Comparison of ENCODE assay signal across 7 mouse cellular contexts in the genomic region with DNA sequence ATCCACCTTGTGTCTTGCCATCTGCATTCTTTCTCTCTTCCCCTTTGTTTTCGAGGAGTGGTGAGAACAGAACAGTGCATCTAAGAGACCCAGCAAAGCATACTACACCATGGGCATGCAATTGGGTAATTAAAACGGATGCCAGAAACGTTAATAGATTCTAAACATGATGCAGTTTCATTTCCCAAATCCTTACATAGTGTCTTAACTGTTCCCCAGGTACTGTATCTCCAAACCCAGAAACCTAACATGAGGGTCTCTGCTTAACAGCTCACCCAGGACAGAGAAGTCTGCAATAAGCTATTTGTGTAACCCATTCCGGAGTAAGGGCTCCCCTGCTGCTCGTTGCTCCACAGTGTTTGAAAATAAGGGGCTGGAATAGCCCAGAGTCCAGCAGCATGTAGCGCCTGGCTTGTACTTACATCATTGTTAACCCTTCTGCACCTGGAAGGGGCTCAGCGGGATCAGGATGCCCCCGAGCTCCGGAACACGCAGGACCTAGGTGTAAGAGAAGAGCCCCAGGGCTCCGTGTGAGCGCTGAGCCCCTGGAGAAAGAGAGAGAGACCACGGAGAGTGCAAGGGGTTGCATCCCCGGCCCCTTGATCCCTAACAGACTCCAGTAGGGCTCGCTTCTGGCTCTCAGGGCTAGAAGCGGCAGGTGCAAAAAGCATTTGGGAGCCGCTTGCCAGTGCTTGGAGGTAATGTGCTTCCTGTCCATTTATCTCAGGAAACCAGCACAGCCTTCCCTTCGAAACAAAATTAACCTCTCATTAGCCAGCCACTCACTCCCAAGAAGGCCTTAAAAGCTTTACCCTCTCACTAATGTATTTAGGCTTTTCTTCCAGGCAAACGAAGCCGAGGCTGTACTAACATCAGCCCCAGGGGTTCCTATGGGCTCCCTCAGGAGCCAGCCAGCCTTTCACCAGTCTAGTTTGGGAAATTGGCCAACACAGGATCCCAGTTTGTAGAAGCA. TPM values are rescaled to one million over a fixed set of nuclear protein-coding genes. Genes with fewer than 3 reads are reported as not detected.
A peak's percentile ranks its signal among the peaks of the same experiment; 100 is the strongest.
DNase-seq lines count a peak whose midpoint lies in the region; ATAC-seq and TF ChIP-seq lines count a peak whose summit lies in the region.

No protein-coding gene starts in this region.

- H3K4me3 ChIP-seq in testis, adult 2 months (ENCODE audit: control insufficient read depth, low read depth, low read length) = peak overlapping the region; percentile 75
- H3K4me3 ChIP-seq in forebrain, embryonic 12.5 days (replicated peaks) = peak overlapping the region; percentile 62
- peak overlapping the region; percentile 79 for H3K4me3 ChIP-seq in hindbrain, embryonic 10.5 days
- peak overlapping the region; percentile 64 for H3K4me3 ChIP-seq in midbrain, embryonic 11.5 days (ENCODE audit: low read depth, low read length)

- peak overlapping the region; percentile 77 for H3K4me2 ChIP-seq in forebrain, embryonic 12.5 days
- H3K4me2 ChIP-seq in midbrain, embryonic 11.5 days = peak overlapping the region; percentile 74

- peak overlapping the region; percentile 83 for H3K9ac ChIP-seq in forebrain, embryonic 12.5 days
- peak overlapping the region; percentile 90 for H3K9ac ChIP-seq in midbrain, embryonic 11.5 days (ENCODE audit: low read length)

- H3K27me3 ChIP-seq in testis, adult 2 months (ENCODE audit: control insufficient read depth, insufficient read depth, low read length) = peaks cover 4% of the 10 kb centered on the region
- H3K27me3 ChIP-seq in forebrain, embryonic 12.5 days = no peaks in the 10 kb centered on the region
- H3K27me3 ChIP-seq in hindbrain, embryonic 10.5 days (ENCODE audit: insufficient read depth, poor library complexity, severe bottlenecking) = peaks cover 8% of the 10 kb centered on the region; the same call in 1 of the 2 replicates
- no peaks in the 10 kb centered on the region; the same call in 1 of the 2 replicates for H3K27me3 ChIP-seq in midbrain, embryonic 11.5 days (ENCODE audit: control insufficient read depth, insufficient read depth, low read length)

- no peak for TF ChIP-seq POLR2A in testis, adult 2 months (IDR thresholded peaks at IDR 0.05; ENCODE audit: control insufficient read depth, low read depth, low read length)

- H3K36me3 ChIP-seq in testis, adult 2 months (ENCODE audit: control insufficient read depth, insufficient read depth, low read length) = no peaks in the 10 kb centered on the region
- no peaks in the 10 kb centered on the region for H3K36me3 ChIP-seq in forebrain, embryonic 12.5 days (replicated peaks)
- H3K36me3 ChIP-seq in hindbrain, embryonic 10.5 days = no peaks in the 10 kb centered on the region
- H3K36me3 ChIP-seq in midbrain, embryonic 11.5 days (ENCODE audit: control insufficient read depth, insufficient read depth, low read length) = no peaks in the 10 kb centered on the region

- ATAC-seq in forebrain, embryonic 12.5 days (ENCODE audit: low FRiP score) = no peak
- no peak for ATAC-seq in midbrain, embryonic 11.5 days (ENCODE audit: low FRiP score)

- H3K4me1 ChIP-seq in testis, adult 2 months (ENCODE audit: control insufficient read depth, insufficient read depth, low read length) = peaks cover 20% of the 10 kb centered on the region
- H3K4me1 ChIP-seq in forebrain, embryonic 12.5 days = peaks cover 42% of the 10 kb centered on the region
- peaks cover 43% of the 10 kb centered on the region for H3K4me1 ChIP-seq in hindbrain, embryonic 10.5 days (replicated peaks)
- H3K4me1 ChIP-seq in midbrain, embryonic 11.5 days (ENCODE audit: control insufficient read depth, insufficient read depth, low read length) = peaks cover 16% of the 10 kb centered on the region

- 2% methylated on average over 20 of the region's 20 CpGs for WGBS in forebrain, embryonic 12.5 days
- under 1% methylated on average over 20 of the region's 20 CpGs for WGBS in hindbrain, embryonic 10.5 days
- under 1% methylated on average over 20 of the region's 20 CpGs for WGBS in midbrain, embryonic 11.5 days

- TF ChIP-seq CTCF in testis, adult 2 months (IDR thresholded peaks at IDR 0.05; ENCODE audit: control insufficient read depth, insufficient read depth, insufficient replicate concordance, low read depth, low read length) = no peak

- no peak overlapping the region for H3K27ac ChIP-seq in testis, adult 2 months (ENCODE audit: control insufficient read depth, insufficient read depth, low read depth, low read length)
- H3K27ac ChIP-seq in forebrain, embryonic 12.5 days = peak overlapping the region; percentile 91
- H3K27ac ChIP-seq in hindbrain, embryonic 10.5 days = peak overlapping the region; percentile 94
- H3K27ac ChIP-seq in midbrain, embryonic 11.5 days (ENCODE audit: low read depth, low read length) = peak overlapping the region; percentile 89

- no peak for DNase-seq in testis, postnatal 10 days (ENCODE audit: low spot score)
- peak; percentile 55 for DNase-seq in hindbrain, embryonic 10.5 days (ENCODE audit: low spot score)
- peak; percentile 96 for DNase-seq in midbrain, embryonic 11.5 days (ENCODE audit: low spot score, missing footprints)
- DNase-seq in adrenal gland, adult 18-20 months (ENCODE audit: low spot score in 2 of 2) = no peak
- no peak for DNase-seq in thymus, postnatal 10 days (ENCODE audit: low spot score in 2 of 2)

- H3K9me3 ChIP-seq in forebrain, embryonic 12.5 days = no peaks in the 10 kb centered on the region
- H3K9me3 ChIP-seq in hindbrain, embryonic 10.5 days = no peaks in the 10 kb centered on the region
- no peaks in the 10 kb centered on the region for H3K9me3 ChIP-seq in midbrain, embryonic 11.5 days (ENCODE audit: control insufficient read depth, low read length)

RNA-seq across cellular contexts. Expression of a gene that starts 1.4 kb away (rescaled TPM):
- polyA plus RNA-seq in testis, adult 2 months (2012; rRNA removed) = 3.4 and 4.6 TPM in 2 replicates
- 65.1 and 70.8 TPM in 2 replicates for polyA plus RNA-seq in forebrain, embryonic 12.5 days (2016; fragmentation: Nextera tagmentation; extraction: Ambion mirVana)
- polyA plus RNA-seq in hindbrain, embryonic 10.5 days (2016; fragmentation: Nextera tagmentation; extraction: Ambion mirVana) = 29.3 and 75.7 TPM in 2 replicates
- polyA plus RNA-seq in midbrain, embryonic 11.5 days (2014; fragmentation: Nextera tagmentation; extraction: Ambion mirVana) = 72.6 and 73.0 TPM in 2 replicates
- total RNA-seq in adrenal gland, adult 18-20 months (2021) = 10 to 100 TPM; 14.5 to 14.6 TPM

Comparison
In these comparisons a context has a peak if more than half of its experiments do, and no peak if none do; other contexts are left out.
1. DNase-seq: peak in hindbrain, embryonic 10.5 days (single experiment) and midbrain, embryonic 11.5 days (single experiment); none in testis, postnatal 10 days (single experiment), adrenal gland, adult 18-20 months (0 of 2) and thymus, postnatal 10 days (0 of 2).
2. Peak in every context shown above with its lines, with median percentiles within 50 percentile points of each other: H3K4me3 ChIP-seq.